Mouse (Mus musculus) liver, embryonic 14.5 days (tissue): ENCODE results near the gene Gdpd5. TPM values are rescaled to one million over a fixed set of nuclear protein-coding genes. Genes with fewer than 3 reads are reported as not detected.
A peak's percentile ranks its signal among the peaks of the same experiment; 100 is the strongest.

ENCODE experiments used
- ATAC-seq: fragments of 200-750 bp; cut with Nextera tagmentation; 2 replicates; pipeline ENCODE4 v1.8.0; 2017; ENCODE audit warnings: moderate number of reproducible peaks, mild to moderate bottlenecking, moderate library complexity; ENCODE audit not compliant: insufficient read depth
- DNase-seq, 3 experiments: peaks; one replicate each; pipeline ENCODE4 v3.0.0-alpha.2; 2012 to 2013; ENCODE audit warnings: low read depth in 3 of 3, low spot score in 3 of 3
- H3K27ac ChIP-seq: fragments of 300-500 bp; sonication (generic); 2 replicates; pipeline ENCODE4 v1.5.1; 2014; ENCODE audit warnings: moderate library complexity, mild to moderate bottlenecking, control low read depth, inconsistent platforms
- H3K27me3 ChIP-seq: fragments of 300-500 bp; sonication (generic); 2 replicates; pipeline ENCODE4 v1.6.1; 2014; ENCODE audit warnings: mild to moderate bottlenecking, low read length, moderate library complexity; ENCODE audit not compliant: control insufficient read depth, insufficient read depth
- H3K36me3 ChIP-seq: fragments of 300-500 bp; sonication (generic); replicated peaks from 2 replicates; pipeline ENCODE4 v1.6.1; 2014; ENCODE audit warnings: low read depth; ENCODE audit not compliant: control insufficient read depth, insufficient read depth
- H3K4me1 ChIP-seq, 2 experiments: fragments of 200-500 bp in 1 of 2; fragments of 300-500 bp in 1 of 2; sonication (generic) in 1 of 2; replicated peaks; 2 replicates each; pipeline ENCODE4 v1.6.1; 2012 to 2014; ENCODE audit warnings: antibody characterized with exemption in 1 of 2, inconsistent platforms in 1 of 2, low read length in 1 of 2; ENCODE audit not compliant: control insufficient read depth in 2 of 2, insufficient read depth in 2 of 2
- H3K4me2 ChIP-seq: fragments of 300-500 bp; sonication (generic); 2 replicates; pipeline ENCODE4 v1.6.1; 2014; ENCODE audit warnings: low read depth, mild to moderate bottlenecking, control low read depth, moderate library complexity
- H3K4me3 ChIP-seq, 2 experiments: fragments of 200-500 bp in 1 of 2; fragments of 300-500 bp in 1 of 2; sonication (generic) in 1 of 2; 2 replicates each; pipeline ENCODE4 v1.5.1; 2012 to 2014; ENCODE audit warnings: low read depth in 2 of 2, low read length in 2 of 2, mild to moderate bottlenecking in 2 of 2, control low read depth in 1 of 2, inconsistent platforms in 1 of 2, moderate library complexity in 1 of 2; ENCODE audit not compliant: insufficient read depth in 1 of 2
- H3K9ac ChIP-seq: fragments of 300-500 bp; sonication (generic); replicated peaks from 2 replicates; pipeline ENCODE4 v1.6.1; 2014; ENCODE audit warnings: mild to moderate bottlenecking, control low read depth, moderate library complexity
- H3K9me3 ChIP-seq: fragments of 300-500 bp; sonication (generic); 2 replicates; pipeline ENCODE4 v1.6.1; 2016; ENCODE audit warnings: low read length, mixed read lengths; ENCODE audit not compliant: control insufficient read depth
- CTCF ChIP-seq: IDR thresholded peaks from 2 replicates; pipeline ENCODE4 v1.5.1; 2016; ENCODE audit warnings: antibody characterized with exemption, low read depth, control low read depth
- EP300 ChIP-seq: IDR thresholded peaks from 2 replicates; pipeline ENCODE4 v1.6.1; 2016; ENCODE audit warnings: antibody characterized with exemption, low read depth
- WGBS: fragments of 180-500 bp; shearing (Covaris S2); extraction: QIAGEN DNeasy Blood & Tissue Kit; methylation state at CpG from one replicate; pipeline ENCODE4 v1.1.7; 2014; ENCODE audit not compliant: insufficient replicate concordance; 5-methylcytosine and 5-hydroxymethylcytosine counted together
- polyA plus RNA-seq, 2 experiments: library from polyadenylated mRNA; depleted of rRNA in 1 of 2; stranded (reverse) in 1 of 2; unstranded in 1 of 2; fragments of >200 nt; fragmentation: Nextera tagmentation in 1 of 2; extraction: Ambion mirVana in 1 of 2; gene quantifications; 2 replicates each; pipeline versions ENCODE4 v1.2.1 to v1.2.3; 2012 to 2014

Gdpd5 gene
- polyA plus RNA-seq, 2 experiments = 0.81 to 0.85 TPM

GRCm38 (mm10) chr7:99384101-99384611 is 2.9 kb downstream of the Gdpd5 start:
- Histone ChIP-seq H3K4me2 (no peak overlapping the region), H3K4me1 (peaks cover 3 to 5% of the 10 kb centered on the region in 2 experiments), H3K9me3 (no peaks in the 10 kb centered on the region), H3K4me3 (no peak overlapping the region), H3K9ac (no peak overlapping the region), H3K27me3 (peaks cover 15% of the 10 kb centered on the region), H3K27ac (no peak overlapping the region), H3K36me3 (no peaks in the 10 kb centered on the region)
- ATAC-seq (no peak), DNase-seq (no peak)
- WGBS = 18% methylated on average over 4 of the region's 4 CpGs
- TF ChIP-seq EP300 = no peak
- peak; percentile 11; the same call in 1 of the 2 replicates for TF ChIP-seq CTCF

GRCm38 (mm10) chr7:99386030-99386429 is 4.8 kb downstream of the Gdpd5 start:
- DNase-seq = no peak
- Histone ChIP-seq H3K9me3 (no peaks in the 10 kb centered on the region), H3K27ac (no peak overlapping the region), H3K4me2 (no peak overlapping the region), H3K4me3 (no peak overlapping the region), H3K27me3 (peaks cover 14% of the 10 kb centered on the region), H3K9ac (no peak overlapping the region), H3K4me1 (no peaks in the 10 kb centered on the region; a peak in 1 of 4 replicates), H3K36me3 (no peaks in the 10 kb centered on the region)
- WGBS = 57% methylated on average over 5 of the region's 5 CpGs
- ATAC-seq = no peak
- TF ChIP-seq EP300 (no peak), CTCF (no peak)

GRCm38 (mm10) chr7:99386811-99387210 is 5.6 kb downstream of the Gdpd5 start:
- no peak for DNase-seq
- TF ChIP-seq CTCF = no peak
- no peak for TF ChIP-seq EP300
- Histone ChIP-seq H3K36me3 (no peaks in the 10 kb centered on the region), H3K4me2 (no peak overlapping the region), H3K4me1 (no peaks in the 10 kb centered on the region; a peak in 1 of 4 replicates), H3K4me3 (no peak overlapping the region), H3K27ac (no peak overlapping the region), H3K9ac (no peak overlapping the region), H3K9me3 (no peaks in the 10 kb centered on the region), H3K27me3 (peaks cover 9% of the 10 kb centered on the region)
- WGBS = 73% methylated on average over 4 of the region's 4 CpGs
- no peak for ATAC-seq

- Histone ChIP-seq H3K27ac (no peak overlapping the region), H3K4me2 (no peak overlapping the region), H3K4me1 (no peaks in the 10 kb centered on the region), H3K4me3 (no peak overlapping the region), H3K27me3 (peaks cover 4% of the 10 kb centered on the region), H3K9me3 (no peaks in the 10 kb centered on the region), H3K9ac (no peak overlapping the region), H3K36me3 (no peaks in the 10 kb centered on the region)
- no peak for ATAC-seq
- WGBS = 73% methylated on average over 5 of the region's 5 CpGs
- no peak for DNase-seq
- TF ChIP-seq EP300 (no peak), CTCF (no peak)
Observed at GRCm38 (mm10) chr7:99387356-99387755, 6.1 kb downstream of the Gdpd5 start.

GRCm38 (mm10) chr7:99390559-99390958 is 9.3 kb downstream of the Gdpd5 start:
- no peak for TF ChIP-seq EP300
- no peak for TF ChIP-seq CTCF
- DNase-seq (no peak), ATAC-seq (no peak)
- Histone ChIP-seq H3K4me3 (no peak overlapping the region), H3K4me2 (no peak overlapping the region), H3K9ac (no peak overlapping the region), H3K36me3 (no peaks in the 10 kb centered on the region), H3K4me1 (no peaks in the 10 kb centered on the region), H3K9me3 (no peaks in the 10 kb centered on the region), H3K27ac (no peak overlapping the region), H3K27me3 (no peaks in the 10 kb centered on the region)
- WGBS = 31% methylated on average over 4 of the region's 4 CpGs
